Mouse (Mus musculus) stomach, embryonic 14.5 days (tissue): ENCODE measurements around the gene D930020B18Rik. TPM values are rescaled to one million over a fixed set of nuclear protein-coding genes. Genes with fewer than 3 reads are reported as not detected.

ENCODE experiments used
- ATAC-seq: fragments of 200-750 bp; cut with Nextera tagmentation; 2 replicates; pipeline ENCODE4 v1.8.0; 2017; ENCODE audit warnings: low read depth, moderate TSS enrichment; ENCODE audit not compliant: insufficient number of reproducible peaks, insufficient read depth, low FRiP score
- H3K27ac ChIP-seq: fragments of 300-500 bp; sonication (generic); 2 replicates; pipeline ENCODE4 v1.5.1; 2014; ENCODE audit warnings: mild to moderate bottlenecking, low read length, moderate library complexity, mixed read lengths
- H3K27me3 ChIP-seq: fragments of 300-500 bp; sonication (generic); 2 replicates; pipeline ENCODE4 v1.6.1; 2014; ENCODE audit warnings: low read length, control low read depth, mixed read lengths; ENCODE audit not compliant: control insufficient read depth, insufficient read depth
- H3K36me3 ChIP-seq: fragments of 300-500 bp; sonication (generic); 2 replicates; pipeline ENCODE4 v1.6.1; 2014; ENCODE audit warnings: mild to moderate bottlenecking, control low read depth, low read length, moderate library complexity, mixed read lengths; ENCODE audit not compliant: control insufficient read depth, insufficient read depth
- H3K4me1 ChIP-seq: fragments of 300-500 bp; sonication (generic); 2 replicates; pipeline ENCODE4 v1.6.1; 2014; ENCODE audit warnings: low read length, control low read depth, mixed read lengths; ENCODE audit not compliant: control insufficient read depth, insufficient read depth
- H3K4me2 ChIP-seq: fragments of 300-500 bp; sonication (generic); replicated peaks from 2 replicates; pipeline ENCODE4 v1.6.1; 2014; ENCODE audit warnings: low read depth, low read length, control low read depth
- H3K4me3 ChIP-seq: fragments of 300-500 bp; sonication (generic); 2 replicates; pipeline ENCODE4 v1.5.1; 2014; ENCODE audit warnings: low read depth, low read length, control low read depth
- H3K9ac ChIP-seq: fragments of 300-500 bp; sonication (generic); replicated peaks from 2 replicates; pipeline ENCODE4 v1.6.1; 2014; ENCODE audit warnings: low read depth, mild to moderate bottlenecking, control low read depth, low read length, moderate library complexity, mixed read lengths
- H3K9me3 ChIP-seq: fragments of 300-500 bp; sonication (generic); 2 replicates; pipeline ENCODE4 v1.6.1; 2016; ENCODE audit warnings: low read depth, low read length, control low read depth; ENCODE audit not compliant: control insufficient read depth
- WGBS: fragments of 180-500 bp; shearing (Covaris S2); extraction: QIAGEN DNeasy Blood & Tissue Kit; methylation state at CpG from one replicate; pipeline ENCODE4 v1.1.7; 2014; 5-methylcytosine and 5-hydroxymethylcytosine counted together
- polyA plus RNA-seq: library from polyadenylated mRNA; unstranded; fragments of >200 nt; fragmentation: Nextera tagmentation; extraction: Ambion mirVana; gene quantifications from 2 replicates; pipeline ENCODE4 v1.2.1, GENCODE M21; 2014

The D930020B18Rik gene
- 2.2 and 2.3 TPM in 2 replicates for polyA plus RNA-seq

- 1% methylated on average over 69 of the region's 69 CpGs for WGBS
- peak within 1 kb of the TSS; percentile 98 for H3K4me2 ChIP-seq
- ATAC-seq = 0 out of 2 replicates have a peak, but pooled peaks have one; percentile 66
These were observed at the start of gene D930020B18Rik for GRCm38 (mm10) chr10:121641272-121642053. Gene D930020B18Rik, plus strand, starts transcription at chr10:121641588.

GRCm38 (mm10) chr10:121596580-121596979, 44.8 kb upstream of the D930020B18Rik start:
- Histone ChIP-seq H3K36me3 (peaks cover 66% of the 10 kb centered on the region), H3K4me2 (no peak overlapping the region), H3K9ac (no peak overlapping the region), H3K27ac (no peak overlapping the region), H3K27me3 (no peaks in the 10 kb centered on the region), H3K4me3 (no peak overlapping the region), H3K9me3 (no peaks in the 10 kb centered on the region), H3K4me1 (no peaks in the 10 kb centered on the region)
- WGBS = 85% methylated on average over 9 of the region's 9 CpGs
- no peak for ATAC-seq

More at GRCm38 (mm10) chr10:121641272-121642053, at the start of gene D930020B18Rik:
- no peak within 1 kb of the TSS; the same call in 1 of the 2 replicates for H3K9ac ChIP-seq
- no peaks in the 10 kb centered on the region for H3K36me3 ChIP-seq
- H3K27me3 ChIP-seq = peaks cover 18% of the 10 kb centered on the region
- no peaks in the 10 kb centered on the region for H3K9me3 ChIP-seq
- peaks cover 6% of the 10 kb centered on the region; the same call in 1 of the 2 replicates for H3K4me1 ChIP-seq
- peak within 1 kb of the TSS; percentile 53 for H3K4me3 ChIP-seq
- no peak within 1 kb of the TSS for H3K27ac ChIP-seq

DNA sequence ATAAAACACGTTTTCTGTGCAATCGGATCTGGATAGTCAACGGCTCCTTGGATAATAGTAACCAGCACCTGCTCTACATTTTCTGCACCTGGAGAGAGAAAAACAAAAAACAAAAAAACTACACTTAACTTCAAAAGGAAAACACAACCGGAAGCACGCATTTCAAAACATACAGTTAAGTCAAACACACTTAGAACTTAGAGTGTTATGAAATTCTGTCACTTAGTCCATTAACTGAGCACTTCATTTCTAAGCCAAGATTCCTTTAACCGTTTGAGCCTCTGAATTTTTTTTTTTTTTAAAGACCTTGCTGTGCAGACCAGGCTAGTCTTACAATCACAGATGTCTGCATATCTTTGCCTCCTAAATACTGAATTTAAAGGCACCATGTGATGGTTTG, 40.1 kb upstream of the D930020B18Rik start:
- H3K36me3 ChIP-seq = peaks cover 80% of the 10 kb centered on the region
- no peak overlapping the region for H3K4me3 ChIP-seq
- H3K4me2 ChIP-seq = no peak overlapping the region
- no peak overlapping the region for H3K9ac ChIP-seq
- WGBS = 81% methylated on average over 6 of the region's 6 CpGs
- no peak overlapping the region for H3K27ac ChIP-seq
- H3K4me1 ChIP-seq = no peaks in the 10 kb centered on the region
- H3K27me3 ChIP-seq = no peaks in the 10 kb centered on the region
- no peaks in the 10 kb centered on the region for H3K9me3 ChIP-seq
- no peak for ATAC-seq

DNA sequence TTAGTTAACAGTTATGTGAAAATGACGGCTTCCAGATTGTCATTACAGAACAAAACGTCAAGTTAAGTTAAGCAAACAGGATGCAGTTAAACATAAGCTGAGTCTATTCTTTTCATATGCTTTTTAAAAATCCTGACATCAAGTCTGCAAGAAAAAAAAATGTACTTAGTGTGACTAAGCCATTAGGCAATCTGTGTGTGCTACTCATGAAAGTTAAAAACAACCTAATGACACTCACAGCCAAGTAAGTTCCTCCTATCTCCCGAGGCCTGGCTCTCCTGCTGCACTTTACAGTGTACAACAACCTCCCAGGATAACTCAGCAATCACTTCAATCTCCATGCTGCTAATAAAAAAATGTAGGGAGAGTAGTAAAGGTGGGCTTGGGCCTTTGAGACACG, 37.8 kb upstream of the D930020B18Rik start:
- Histone ChIP-seq H3K9ac (no peak overlapping the region), H3K27me3 (no peaks in the 10 kb centered on the region), H3K4me1 (no peaks in the 10 kb centered on the region), H3K27ac (no peak overlapping the region), H3K36me3 (peaks cover 85% of the 10 kb centered on the region), H3K4me3 (no peak overlapping the region), H3K4me2 (no peak overlapping the region), H3K9me3 (no peaks in the 10 kb centered on the region)
- no peak for ATAC-seq
- 80% methylated on average over 4 of the region's 4 CpGs for WGBS

DNA sequence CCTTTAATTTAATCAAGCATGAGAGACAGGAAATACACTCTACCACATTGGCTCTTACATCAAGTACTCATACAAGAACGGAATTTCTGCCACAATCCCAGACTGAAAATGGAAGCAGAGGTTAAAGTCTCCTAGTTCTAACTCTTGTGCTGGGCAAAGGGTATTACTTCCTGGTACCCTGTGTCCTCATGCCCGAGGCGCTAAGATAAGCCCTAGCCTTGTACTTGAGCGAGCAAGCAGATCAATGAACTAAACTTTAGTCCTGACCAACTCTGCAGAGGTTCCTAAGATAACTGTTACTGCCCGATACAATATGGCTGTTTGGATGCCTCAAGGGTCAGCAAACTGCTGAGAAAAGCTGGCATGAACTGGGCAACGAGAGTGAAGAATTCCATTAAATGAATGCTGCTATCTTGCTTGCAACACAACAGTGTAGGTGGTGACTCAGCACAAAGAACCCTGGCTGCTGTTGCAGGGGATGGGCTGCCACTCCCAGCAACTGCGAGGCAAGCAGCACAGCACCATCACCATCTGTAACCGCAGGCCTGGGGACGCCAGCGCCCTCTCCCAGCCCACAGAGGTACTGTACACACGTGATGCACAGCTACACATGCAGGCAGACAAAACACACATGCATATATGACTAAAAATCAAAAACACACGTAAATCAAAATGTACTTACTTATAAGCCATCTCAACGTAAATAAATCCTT, 36.6 kb upstream of the D930020B18Rik start:
- H3K4me3 ChIP-seq = no peak overlapping the region
- H3K4me2 ChIP-seq = no peak overlapping the region
- ATAC-seq = no peak
- no peaks in the 10 kb centered on the region for H3K9me3 ChIP-seq
- no peaks in the 10 kb centered on the region for H3K27me3 ChIP-seq
- H3K27ac ChIP-seq = no peak overlapping the region
- no peaks in the 10 kb centered on the region for H3K4me1 ChIP-seq
- peaks cover 84% of the 10 kb centered on the region for H3K36me3 ChIP-seq
- 89% methylated on average over 13 of the region's 13 CpGs for WGBS
- no peak overlapping the region for H3K9ac ChIP-seq

- Histone ChIP-seq H3K27me3 (no peaks in the 10 kb centered on the region), H3K36me3 (peaks cover 81% of the 10 kb centered on the region), H3K9me3 (no peaks in the 10 kb centered on the region), H3K27ac (no peak overlapping the region), H3K4me2 (no peak overlapping the region), H3K4me1 (no peaks in the 10 kb centered on the region), H3K4me3 (no peak overlapping the region), H3K9ac (no peak overlapping the region)
- 88% methylated on average over 10 of the region's 10 CpGs for WGBS
- ATAC-seq = no peak
These were observed 33.2 kb upstream of the D930020B18Rik start for GRCm38 (mm10) chr10:121608177-121608576.

GRCm38 (mm10) chr10:121611587-121611986, 29.8 kb upstream of the D930020B18Rik start:
- no peaks in the 10 kb centered on the region for H3K27me3 ChIP-seq
- no peak overlapping the region for H3K27ac ChIP-seq
- H3K36me3 ChIP-seq = peaks cover 79% of the 10 kb centered on the region
- H3K9me3 ChIP-seq = no peaks in the 10 kb centered on the region
- no peak overlapping the region for H3K9ac ChIP-seq
- no peaks in the 10 kb centered on the region for H3K4me1 ChIP-seq
- 76% methylated on average over 9 of the region's 10 CpGs for WGBS
- no peak for ATAC-seq
- no peak overlapping the region for H3K4me2 ChIP-seq
- no peak overlapping the region for H3K4me3 ChIP-seq

DNA sequence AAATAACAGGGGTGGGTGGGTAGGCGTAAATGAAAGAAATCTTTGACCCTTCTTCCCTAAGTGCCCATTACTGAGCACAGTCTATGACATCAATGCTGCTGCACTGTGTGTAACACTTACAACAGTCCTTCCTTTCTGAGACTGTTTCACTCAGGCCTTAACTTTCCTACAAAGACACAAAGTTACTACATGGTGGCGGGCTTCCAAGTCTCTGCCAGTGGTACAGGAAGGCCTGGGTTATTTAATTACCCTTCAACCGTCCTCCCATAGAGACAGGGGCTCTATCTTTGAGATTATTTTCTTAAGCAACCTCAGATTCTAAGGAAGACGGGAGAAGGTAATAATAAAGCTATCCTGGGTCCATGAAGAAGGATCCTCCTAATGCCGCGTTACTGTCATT, 28.9 kb upstream of the D930020B18Rik start:
- 85% methylated on average over 6 of the region's 6 CpGs for WGBS
- H3K9ac ChIP-seq = no peak overlapping the region
- H3K4me3 ChIP-seq = no peak overlapping the region
- H3K27me3 ChIP-seq = no peaks in the 10 kb centered on the region
- H3K9me3 ChIP-seq = no peaks in the 10 kb centered on the region
- H3K36me3 ChIP-seq = peaks cover 80% of the 10 kb centered on the region
- H3K4me2 ChIP-seq = no peak overlapping the region
- H3K27ac ChIP-seq = no peak overlapping the region
- H3K4me1 ChIP-seq = no peaks in the 10 kb centered on the region
- ATAC-seq = no peak
